Mouse (Mus musculus) neural tube, embryonic 14.5 days (tissue): ENCODE data around the gene Ctsw. TPM values are rescaled to one million over a fixed set of nuclear protein-coding genes. Genes with fewer than 3 reads are reported as not detected.
"Not testable (repeated sequence)": the region's sequence is repeated elsewhere in the genome, so short reads cannot be mapped to it uniquely, and the experiment has no call there.

Source experiments
- ATAC-seq: fragments of 200-750 bp; cut with Nextera tagmentation; 2 replicates; pipeline ENCODE4 v1.8.0; 2017; ENCODE audit warnings: low read depth, mild to moderate bottlenecking, moderate TSS enrichment, moderate library complexity
- H3K27ac ChIP-seq: fragments of 300-500 bp; sonication (generic); 2 replicates; pipeline ENCODE4 v1.5.1; 2014; ENCODE audit warnings: low read depth, mild to moderate bottlenecking, control low read depth, low read length, moderate library complexity, mixed read lengths
- H3K27me3 ChIP-seq: fragments of 300-500 bp; sonication (generic); 2 replicates; pipeline ENCODE4 v1.6.1; 2014; ENCODE audit warnings: low read length; ENCODE audit not compliant: control insufficient read depth, insufficient read depth
- H3K36me3 ChIP-seq: fragments of 300-500 bp; sonication (generic); 2 replicates; pipeline ENCODE4 v1.6.1; 2014; ENCODE audit warnings: low read length, mixed read lengths; ENCODE audit not compliant: control insufficient read depth, insufficient read depth
- H3K4me1 ChIP-seq: fragments of 300-500 bp; sonication (generic); 2 replicates; pipeline ENCODE4 v1.6.1; 2014; ENCODE audit warnings: low read length; ENCODE audit not compliant: control insufficient read depth, insufficient read depth
- H3K4me2 ChIP-seq: fragments of 300-500 bp; sonication (generic); 2 replicates; pipeline ENCODE4 v1.6.1; 2014; ENCODE audit warnings: mild to moderate bottlenecking, low read depth, low read length, control low read depth
- H3K4me3 ChIP-seq: fragments of 300-500 bp; sonication (generic); 2 replicates; pipeline ENCODE4 v1.5.1; 2014; ENCODE audit warnings: low read depth, low read length, control low read depth, mixed read lengths
- H3K9ac ChIP-seq: fragments of 300-500 bp; sonication (generic); replicated peaks from 2 replicates; pipeline ENCODE4 v1.6.1; 2014; ENCODE audit warnings: low read depth, mild to moderate bottlenecking, control low read depth, low read length, mixed read lengths
- H3K9me3 ChIP-seq: fragments of 300-500 bp; sonication (generic); 2 replicates; pipeline ENCODE4 v1.6.1; 2016; ENCODE audit warnings: low read length; ENCODE audit not compliant: control insufficient read depth
- WGBS: fragments of 180-500 bp; shearing (Covaris S2); extraction: QIAGEN DNeasy Blood & Tissue Kit; methylation state at CpG from one replicate; pipeline ENCODE4 v1.1.7; 2014; 5-methylcytosine and 5-hydroxymethylcytosine counted together
- polyA plus RNA-seq: library from polyadenylated mRNA; unstranded; fragments of >200 nt; fragmentation: Nextera tagmentation; extraction: Ambion mirVana; gene quantifications from 2 replicates; pipeline ENCODE4 v1.2.1, GENCODE M21; 2014

Gene Ctsw
- polyA plus RNA-seq, 1 experiment from 2014 or later: 4.2 TPM

GRCm38 (mm10) chr19:5503687-5504086 lies 35.4 kb upstream of the Ctsw start, which contains the start of gene 1700020D05Rik:
Gene 1700020D05Rik (minus strand): TSS chr19:5503787.
- Histone ChIP-seq H3K36me3 (peaks cover 3% of the 10 kb centered on the region; the same call in 1 of the 2 replicates), H3K27me3 (no peaks in the 10 kb centered on the region), H3K9ac (no peak within 1 kb of the TSS), H3K4me3 (no peak within 1 kb of the TSS), H3K4me2 (no peak within 1 kb of the TSS), H3K27ac (no peak within 1 kb of the TSS), H3K9me3 (no peaks in the 10 kb centered on the region), H3K4me1 (no peaks in the 10 kb centered on the region)
- 50% methylated on average over 16 of the region's 17 CpGs for whole genome bisulfite sequencing
- ATAC-seq: no peak

DNA sequence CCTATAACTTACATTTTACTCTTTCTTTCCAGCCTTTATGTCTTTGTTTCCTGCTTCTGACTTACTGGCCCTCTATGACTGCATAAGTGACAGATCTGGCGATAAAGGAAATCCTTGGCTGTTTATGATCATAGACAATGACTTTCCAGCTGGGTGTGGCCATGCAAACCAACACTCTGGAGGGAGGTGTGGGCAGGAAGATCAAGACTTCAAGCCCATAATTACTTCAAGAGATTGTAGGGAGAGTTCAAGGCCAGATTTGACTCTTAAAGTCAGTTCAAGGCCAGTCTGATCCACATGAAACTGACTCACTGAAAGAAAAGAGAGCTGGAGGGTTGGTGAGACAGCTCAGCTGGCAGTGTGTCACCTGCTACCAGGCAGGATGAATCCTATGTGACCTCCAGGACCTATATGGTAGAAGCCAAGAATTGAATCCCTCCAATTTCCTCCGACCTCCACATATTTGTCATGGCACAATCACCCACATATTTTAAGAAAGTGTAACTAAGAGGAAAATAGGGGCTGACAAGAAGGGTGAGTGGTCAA lies 32.1 kb upstream of the Ctsw start:
- H3K9ac ChIP-seq: no peak overlapping the region
- no peaks in the 10 kb centered on the region for H3K4me1 ChIP-seq
- H3K4me3 ChIP-seq: no peak overlapping the region
- ATAC-seq: no peak
- no peaks in the 10 kb centered on the region for H3K27me3 ChIP-seq
- H3K36me3 ChIP-seq: peaks cover 26% of the 10 kb centered on the region
- H3K4me2 ChIP-seq: no peak overlapping the region
- 94% methylated on average over 2 of the region's 2 CpGs for WGBS
- no peaks in the 10 kb centered on the region for H3K9me3 ChIP-seq
- H3K27ac ChIP-seq: no peak overlapping the region

DNA sequence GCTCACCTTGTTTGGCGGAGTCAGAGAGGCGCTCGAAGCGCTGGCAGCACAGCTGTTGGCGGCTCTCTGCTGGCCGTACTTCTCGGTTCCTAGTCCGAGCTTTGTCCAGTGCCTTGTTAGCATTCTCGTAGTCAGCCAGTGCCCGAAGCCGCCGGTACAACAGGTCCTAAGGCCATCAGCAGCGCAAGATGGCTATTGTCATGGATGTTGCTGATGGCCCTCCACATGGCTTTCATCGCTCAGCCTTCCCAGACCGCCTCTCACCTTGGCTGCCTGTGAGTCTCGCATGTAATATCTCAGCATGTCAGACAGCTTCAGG lies 27.7 kb upstream of the Ctsw start:
- Histone ChIP-seq H3K36me3 (peaks cover 54% of the 10 kb centered on the region), H3K9me3 (no peaks in the 10 kb centered on the region)
- 89% methylated on average over 16 of the region's 16 CpGs for whole genome bisulfite sequencing

DNA sequence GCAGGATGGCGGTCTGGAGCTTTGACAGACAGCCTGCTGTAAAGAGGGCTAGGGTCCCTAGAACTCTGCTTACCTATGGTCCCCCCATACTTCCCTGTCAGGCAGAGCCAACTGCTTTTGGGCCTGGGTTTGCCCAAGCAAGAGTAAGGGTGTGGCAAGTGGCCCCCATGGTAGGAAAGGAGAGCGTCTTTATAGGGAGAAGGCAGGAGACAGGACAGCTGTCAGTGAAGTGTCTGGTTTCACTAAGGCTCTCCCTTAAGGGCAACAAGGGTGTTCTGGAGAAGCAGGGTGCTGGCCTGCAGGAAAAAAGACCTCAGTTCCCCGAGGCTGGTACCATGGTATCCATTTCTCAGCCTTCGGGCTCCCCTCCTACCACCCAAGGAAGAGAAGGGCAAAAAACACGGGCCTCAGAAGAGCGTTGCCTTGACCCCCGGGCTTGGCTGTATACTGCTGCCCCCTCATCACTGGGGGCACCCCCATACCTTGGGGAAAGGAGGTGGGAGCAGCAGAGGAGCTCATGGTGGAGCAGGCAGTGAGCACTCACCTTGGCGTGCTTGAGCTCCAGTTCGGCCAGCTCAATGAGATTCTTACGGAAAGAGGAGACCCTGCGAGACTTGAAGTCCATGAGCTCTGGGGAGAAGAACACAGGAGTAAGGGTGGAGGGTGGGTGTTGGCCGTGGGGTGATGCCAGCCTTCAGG lies 27.2 kb upstream of the Ctsw start:
- H3K27me3 ChIP-seq: no peaks in the 10 kb centered on the region
- H3K9ac ChIP-seq: no peak overlapping the region
- H3K4me2 ChIP-seq: no peak overlapping the region
- peaks cover 54% of the 10 kb centered on the region for H3K36me3 ChIP-seq
- H3K9me3 ChIP-seq: no peaks in the 10 kb centered on the region
- no peak overlapping the region for H3K27ac ChIP-seq
- no peak overlapping the region for H3K4me3 ChIP-seq
- no peak for ATAC-seq
- WGBS: 86% methylated on average over 12 of the region's 12 CpGs
- peaks cover 15% of the 10 kb centered on the region; the same call in 1 of the 2 replicates for H3K4me1 ChIP-seq

More for the DNA sequence above, 27.7 kb upstream of the Ctsw start:
- Histone ChIP-seq H3K9ac (no peak overlapping the region), H3K4me1 (peaks cover 15% of the 10 kb centered on the region; the same call in 1 of the 2 replicates), H3K4me3 (no peak overlapping the region), H3K27ac (no peak overlapping the region), H3K4me2 (no peak overlapping the region), H3K27me3 (no peaks in the 10 kb centered on the region)
- ATAC-seq: no peak

- 91% methylated on average over 3 of the region's 3 CpGs for WGBS
- peaks cover 54% of the 10 kb centered on the region for H3K36me3 ChIP-seq
- H3K4me2 ChIP-seq: no peak overlapping the region
- ATAC-seq: no peak
- H3K27me3 ChIP-seq: no peaks in the 10 kb centered on the region
- H3K4me1 ChIP-seq: peaks cover 18% of the 10 kb centered on the region; the same call in 1 of the 2 replicates
- H3K9ac ChIP-seq: no peak overlapping the region
- H3K27ac ChIP-seq: no peak overlapping the region
- no peak overlapping the region for H3K4me3 ChIP-seq
- H3K9me3 ChIP-seq: no peaks in the 10 kb centered on the region
Observed at GRCm38 (mm10) chr19:5494314-5494713, 26.0 kb upstream of the Ctsw start.

DNA sequence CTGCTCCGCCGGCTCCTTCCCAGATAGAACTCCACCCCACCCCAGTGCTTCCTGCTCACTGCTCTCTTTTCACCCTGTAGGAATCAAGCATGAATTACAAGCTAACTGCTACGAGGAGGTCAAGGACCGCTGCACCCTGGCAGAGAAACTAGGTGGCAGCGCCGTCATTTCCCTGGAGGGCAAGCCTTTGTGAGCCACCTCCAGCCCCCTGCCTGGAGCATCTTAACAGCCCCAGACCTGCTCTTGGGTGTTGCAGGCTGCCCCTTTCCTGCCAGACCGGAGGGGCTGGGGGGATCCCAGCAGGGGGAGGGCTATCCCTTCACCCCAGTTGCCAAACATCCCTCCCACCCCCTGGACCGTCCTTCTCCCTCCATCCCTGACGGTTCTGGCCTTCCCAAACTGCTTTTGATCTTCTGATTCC lies 25.0 kb upstream of the Ctsw start:
- H3K27ac ChIP-seq, H3K9ac ChIP-seq, H3K4me2 ChIP-seq, ATAC-seq, H3K4me3 ChIP-seq, H3K9me3 ChIP-seq, H3K27me3 ChIP-seq: not testable (repeated sequence)
- H3K36me3 ChIP-seq: peaks cover 54% of the 10 kb centered on the region
- WGBS: 51% methylated on average over 9 of the region's 9 CpGs
- peaks cover 20% of the 10 kb centered on the region; the same call in 1 of the 2 replicates for H3K4me1 ChIP-seq

DNA sequence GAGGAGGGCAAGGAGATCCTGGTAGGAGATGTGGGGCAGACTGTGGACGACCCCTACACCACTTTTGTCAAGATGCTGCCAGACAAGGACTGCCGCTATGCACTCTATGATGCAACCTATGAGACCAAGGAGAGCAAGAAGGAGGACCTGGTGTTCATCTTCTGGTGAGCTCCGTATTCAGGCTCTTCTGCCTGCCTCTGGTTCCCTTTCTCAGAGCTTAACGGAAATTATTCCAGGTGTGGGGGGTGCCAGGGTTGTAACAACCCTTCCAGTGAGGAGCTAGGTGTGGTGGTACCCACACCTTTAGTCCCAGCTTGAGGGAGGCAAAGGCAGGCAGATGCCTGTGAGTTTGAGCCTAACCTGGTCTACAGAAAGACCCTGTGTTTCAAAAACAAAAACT lies 24.3 kb upstream of the Ctsw start:
- no peak for ATAC-seq
- Histone ChIP-seq H3K9me3 (no peaks in the 10 kb centered on the region), H3K9ac (no peak overlapping the region), H3K27ac (no peak overlapping the region), H3K27me3 (no peaks in the 10 kb centered on the region), H3K36me3 (peaks cover 51% of the 10 kb centered on the region), H3K4me1 (peaks cover 20% of the 10 kb centered on the region; the same call in 1 of the 2 replicates), H3K4me3 (no peak overlapping the region), H3K4me2 (no peak overlapping the region)
- WGBS: 91% methylated on average over 4 of the region's 4 CpGs

- peak overlapping the region; percentile 93 for H3K9ac ChIP-seq
- peak; percentile 23 for ATAC-seq
- H3K4me2 ChIP-seq: peak overlapping the region; percentile 89
- under 1% methylated on average over 59 of the region's 59 CpGs for WGBS
- peaks cover 37% of the 10 kb centered on the region for H3K36me3 ChIP-seq
- peak overlapping the region; percentile 93 for H3K4me3 ChIP-seq
- peaks cover 27% of the 10 kb centered on the region; the same call in 1 of the 2 replicates for H3K4me1 ChIP-seq
- H3K9me3 ChIP-seq: no peaks in the 10 kb centered on the region
- H3K27ac ChIP-seq: peak overlapping the region; percentile 97
- H3K27me3 ChIP-seq: no peaks in the 10 kb centered on the region
Observed at GRCm38 (mm10) chr19:5490898-5491708, 22.8 kb upstream of the Ctsw start.
